Mouse (Mus musculus) heart, embryonic 15.5 days (tissue): ENCODE results near the gene Fhad1. TPM values are rescaled to one million over a fixed set of nuclear protein-coding genes. Genes with fewer than 3 reads are reported as not detected.

ENCODE experiments used
- ATAC-seq: fragments of 200-750 bp; cut with Nextera tagmentation; replicated peaks from 2 replicates; pipeline ENCODE4 v1.8.0; 2017; ENCODE audit warnings: low read depth, moderate TSS enrichment; ENCODE audit not compliant: insufficient number of reproducible peaks, insufficient read depth, low FRiP score
- H3K27ac ChIP-seq: fragments of 300-500 bp; sonication (generic); 2 replicates; pipeline ENCODE4 v1.5.1; 2015; ENCODE audit warnings: mild to moderate bottlenecking, inconsistent platforms
- H3K27me3 ChIP-seq: fragments of 300-500 bp; sonication (generic); 2 replicates; pipeline ENCODE4 v1.6.1; 2015; ENCODE audit warnings: inconsistent platforms
- H3K36me3 ChIP-seq: fragments of 300-500 bp; sonication (generic); 2 replicates; pipeline ENCODE4 v1.6.1; 2015; ENCODE audit warnings: mild to moderate bottlenecking, inconsistent platforms
- H3K4me1 ChIP-seq: fragments of 300-500 bp; sonication (generic); replicated peaks from 2 replicates; pipeline ENCODE4 v1.6.1; 2015; ENCODE audit warnings: inconsistent platforms
- H3K4me2 ChIP-seq: fragments of 300-500 bp; sonication (generic); 2 replicates; pipeline ENCODE4 v1.6.1; 2015; ENCODE audit warnings: inconsistent platforms, mild to moderate bottlenecking, moderate library complexity
- H3K4me3 ChIP-seq: fragments of 300-500 bp; sonication (generic); 2 replicates; pipeline ENCODE4 v1.5.1; 2015; ENCODE audit warnings: mild to moderate bottlenecking, inconsistent platforms
- H3K9ac ChIP-seq: fragments of 300-500 bp; sonication (generic); 2 replicates; pipeline ENCODE4 v1.6.1; 2015; ENCODE audit warnings: mild to moderate bottlenecking, inconsistent platforms
- H3K9me3 ChIP-seq: fragments of 300-500 bp; sonication (generic); replicated peaks from 2 replicates; pipeline ENCODE4 v1.6.1; 2016; ENCODE audit warnings: inconsistent platforms
- WGBS: fragments of 180-500 bp; shearing (Covaris S2); methylation state at CpG from one replicate; pipeline ENCODE4 v1.1.7; 2015; ENCODE audit warnings: mixed read lengths; 5-methylcytosine and 5-hydroxymethylcytosine counted together
- polyA plus RNA-seq: library from polyadenylated mRNA; unstranded; fragments of >200 nt; fragmentation: Nextera tagmentation; extraction: Ambion mirVana; gene quantifications from 2 replicates; pipeline ENCODE4 v1.2.1, GENCODE M21; 2015

The Fhad1 gene
- polyA plus RNA-seq = 2.7 and 2.8 TPM in 2 replicates

GRCm38 (mm10) chr4:142014659-142015608 is at the start of gene Fhad1:
Fhad1 (minus strand) TSS chr4:142015082.
- Histone ChIP-seq H3K9ac (peak within 1 kb of the TSS; percentile 25), H3K4me1 (peaks cover 34% of the 10 kb centered on the region), H3K4me2 (peak within 1 kb of the TSS; percentile 75), H3K36me3 (no peaks in the 10 kb centered on the region), H3K27ac (no peak within 1 kb of the TSS), H3K9me3 (no peaks in the 10 kb centered on the region), H3K27me3 (peaks cover 22% of the 10 kb centered on the region), H3K4me3 (peak within 1 kb of the TSS; percentile 48)
- 1% methylated on average over 44 of the region's 46 CpGs for WGBS
- ATAC-seq = peak; percentile 77; the same call in 1 of the 2 replicates

- H3K4me1 ChIP-seq = peaks cover 49% of the 10 kb centered on the region
- no peak overlapping the region for H3K4me3 ChIP-seq
- no peak overlapping the region for H3K4me2 ChIP-seq
- 93% methylated on average over 8 of the region's 8 CpGs for WGBS
- no peak for ATAC-seq
- H3K27ac ChIP-seq = no peak overlapping the region
- no peaks in the 10 kb centered on the region for H3K36me3 ChIP-seq
- H3K27me3 ChIP-seq = no peaks in the 10 kb centered on the region
- no peak overlapping the region for H3K9ac ChIP-seq
- no peaks in the 10 kb centered on the region for H3K9me3 ChIP-seq
These were observed 48.2 kb upstream of the Fhad1 start for GRCm38 (mm10) chr4:142063057-142063534.

- WGBS = 71% methylated on average over 23 of the region's 23 CpGs
- ATAC-seq = no peak
- Histone ChIP-seq H3K9me3 (no peaks in the 10 kb centered on the region), H3K4me2 (no peak overlapping the region), H3K9ac (no peak overlapping the region), H3K27ac (peak overlapping the region; percentile 68; the same call in 1 of the 2 replicates), H3K4me3 (no peak overlapping the region), H3K4me1 (peaks cover 62% of the 10 kb centered on the region), H3K36me3 (no peaks in the 10 kb centered on the region), H3K27me3 (no peaks in the 10 kb centered on the region)
These were observed 46.8 kb upstream of the Fhad1 start for GRCm38 (mm10) chr4:142061485-142062240.

- Histone ChIP-seq H3K9ac (no peak overlapping the region), H3K4me1 (peaks cover 59% of the 10 kb centered on the region), H3K36me3 (no peaks in the 10 kb centered on the region), H3K9me3 (no peaks in the 10 kb centered on the region), H3K4me3 (no peak overlapping the region), H3K27ac (peak overlapping the region; percentile 68), H3K4me2 (no peak overlapping the region), H3K27me3 (no peaks in the 10 kb centered on the region)
- WGBS = 56% methylated on average over 18 of the region's 18 CpGs
- ATAC-seq = 0 out of 2 replicates have a peak, but pooled peaks have one; percentile 15
These were observed 45.8 kb upstream of the Fhad1 start for GRCm38 (mm10) chr4:142060455-142061378.

GRCm38 (mm10) chr4:142059841-142060193 is 44.9 kb upstream of the Fhad1 start:
- 84% methylated on average over 8 of the region's 8 CpGs for WGBS
- no peaks in the 10 kb centered on the region for H3K9me3 ChIP-seq
- H3K4me2 ChIP-seq = no peak overlapping the region
- no peak for ATAC-seq
- H3K9ac ChIP-seq = no peak overlapping the region
- no peaks in the 10 kb centered on the region for H3K27me3 ChIP-seq
- H3K4me1 ChIP-seq = peaks cover 54% of the 10 kb centered on the region
- no peak overlapping the region for H3K4me3 ChIP-seq
- H3K36me3 ChIP-seq = no peaks in the 10 kb centered on the region
- 0 out of 2 replicates have a peak overlapping the region, but pooled peaks have one; percentile 41 for H3K27ac ChIP-seq

- no peak overlapping the region for H3K9ac ChIP-seq
- H3K4me3 ChIP-seq = no peak overlapping the region
- no peaks in the 10 kb centered on the region for H3K27me3 ChIP-seq
- 64% methylated on average over 13 of the region's 13 CpGs for WGBS
- H3K9me3 ChIP-seq = no peaks in the 10 kb centered on the region
- H3K4me2 ChIP-seq = no peak overlapping the region
- H3K36me3 ChIP-seq = no peaks in the 10 kb centered on the region
- ATAC-seq = no peak
- peaks cover 58% of the 10 kb centered on the region for H3K4me1 ChIP-seq
- peak overlapping the region; percentile 41; the same call in 1 of the 2 replicates for H3K27ac ChIP-seq
These were observed 44.4 kb upstream of the Fhad1 start for GRCm38 (mm10) chr4:142059113-142059840.

- H3K27ac ChIP-seq = peak overlapping the region; percentile 84
- ATAC-seq = peak; percentile 81
- no peaks in the 10 kb centered on the region for H3K9me3 ChIP-seq
- H3K4me1 ChIP-seq = peaks cover 74% of the 10 kb centered on the region
- no peak overlapping the region for H3K4me3 ChIP-seq
- no peaks in the 10 kb centered on the region for H3K27me3 ChIP-seq
- no peaks in the 10 kb centered on the region for H3K36me3 ChIP-seq
- H3K4me2 ChIP-seq = peak overlapping the region; percentile 13; the same call in 1 of the 2 replicates
- no peak overlapping the region for H3K9ac ChIP-seq
- 57% methylated on average over 22 of the region's 22 CpGs for WGBS
These were observed 42.8 kb upstream of the Fhad1 start for GRCm38 (mm10) chr4:142057529-142058216.

GRCm38 (mm10) chr4:142055600-142055999 is 40.7 kb upstream of the Fhad1 start:
- no peaks in the 10 kb centered on the region for H3K9me3 ChIP-seq
- no peak for ATAC-seq

GRCm38 (mm10) chr4:142054580-142054979 is 39.7 kb upstream of the Fhad1 start:
- no peaks in the 10 kb centered on the region for H3K36me3 ChIP-seq
- WGBS = 77% methylated on average over 11 of the region's 11 CpGs
- H3K9me3 ChIP-seq = no peaks in the 10 kb centered on the region
- H3K27me3 ChIP-seq = no peaks in the 10 kb centered on the region
- H3K4me1 ChIP-seq = peaks cover 56% of the 10 kb centered on the region
- H3K4me2 ChIP-seq = no peak overlapping the region
- no peak overlapping the region for H3K9ac ChIP-seq
- no peak overlapping the region for H3K4me3 ChIP-seq
- no peak for ATAC-seq
- peak overlapping the region; percentile 77 for H3K27ac ChIP-seq

More at GRCm38 (mm10) chr4:142055600-142055999, 40.7 kb upstream of the Fhad1 start:
- Histone ChIP-seq H3K4me3 (no peak overlapping the region), H3K27me3 (no peaks in the 10 kb centered on the region), H3K9ac (no peak overlapping the region), H3K4me1 (peaks cover 66% of the 10 kb centered on the region), H3K27ac (no peak overlapping the region), H3K4me2 (no peak overlapping the region), H3K36me3 (no peaks in the 10 kb centered on the region)
- 74% methylated on average over 8 of the region's 8 CpGs for WGBS
